Mouse (Mus musculus) liver, embryonic 14.5 days (tissue): ENCODE data around the gene Trmt1.

Source experiments
- CTCF ChIP-seq: IDR thresholded peaks from 2 replicates; pipeline ENCODE4 v1.5.1; 2016; ENCODE audit warnings: antibody characterized with exemption, low read depth, control low read depth
- EP300 ChIP-seq: IDR thresholded peaks from 2 replicates; pipeline ENCODE4 v1.6.1; 2016; ENCODE audit warnings: antibody characterized with exemption, low read depth

GRCm38 (mm10) chr8:84646800-84647199 is 39.3 kb upstream of the Trmt1 start:
- TF ChIP-seq CTCF = no peak
- TF ChIP-seq EP300 = no peak
